Mouse (Mus musculus) c-Kit-negative CD71-positive TER-119-positive erythroid progenitor cells, embryonic 14.5 days (primary cell): ENCODE data around the gene Psmc5.

Experiments used
- DNase-seq: peaks from one replicate; pipeline ENCODE4 v3.0.0-alpha.2; 2013; ENCODE audit warnings: low read depth, low spot score

Gene Psmc5

GRCm38 (mm10) chr11:106306065-106306385 lies 50.1 kb downstream of the Psmc5 start:
- no peak for DNase-seq

- DNase-seq: no peak
These were observed 50.8 kb downstream of the Psmc5 start for GRCm38 (mm10) chr11:106306758-106307157.

GRCm38 (mm10) chr11:106307432-106307831 lies 51.5 kb downstream of the Psmc5 start:
- no peak for DNase-seq

- DNase-seq: no peak
These were observed 52.2 kb downstream of the Psmc5 start for GRCm38 (mm10) chr11:106308162-106308561.

- DNase-seq: no peak
These were observed 54.2 kb downstream of the Psmc5 start for GRCm38 (mm10) chr11:106310123-106310522.
